Mouse (Mus musculus) heart, embryonic 15.5 days (tissue): Measurements from ENCODE around the gene Ube2n. TPM values are rescaled to one million over a fixed set of nuclear protein-coding genes. Genes with fewer than 3 reads are reported as not detected.

ENCODE experiments used
- ATAC-seq: fragments of 200-750 bp; cut with Nextera tagmentation; replicated peaks from 2 replicates; pipeline ENCODE4 v1.8.0; 2017; ENCODE audit warnings: low read depth, moderate TSS enrichment; ENCODE audit not compliant: insufficient number of reproducible peaks, insufficient read depth, low FRiP score
- H3K27ac ChIP-seq: fragments of 300-500 bp; sonication (generic); 2 replicates; pipeline ENCODE4 v1.5.1; 2015; ENCODE audit warnings: mild to moderate bottlenecking, inconsistent platforms
- H3K27me3 ChIP-seq: fragments of 300-500 bp; sonication (generic); 2 replicates; pipeline ENCODE4 v1.6.1; 2015; ENCODE audit warnings: inconsistent platforms
- H3K36me3 ChIP-seq: fragments of 300-500 bp; sonication (generic); 2 replicates; pipeline ENCODE4 v1.6.1; 2015; ENCODE audit warnings: mild to moderate bottlenecking, inconsistent platforms
- H3K4me1 ChIP-seq: fragments of 300-500 bp; sonication (generic); replicated peaks from 2 replicates; pipeline ENCODE4 v1.6.1; 2015; ENCODE audit warnings: inconsistent platforms
- H3K4me2 ChIP-seq: fragments of 300-500 bp; sonication (generic); 2 replicates; pipeline ENCODE4 v1.6.1; 2015; ENCODE audit warnings: inconsistent platforms, mild to moderate bottlenecking, moderate library complexity
- H3K4me3 ChIP-seq: fragments of 300-500 bp; sonication (generic); 2 replicates; pipeline ENCODE4 v1.5.1; 2015; ENCODE audit warnings: mild to moderate bottlenecking, inconsistent platforms
- H3K9ac ChIP-seq: fragments of 300-500 bp; sonication (generic); 2 replicates; pipeline ENCODE4 v1.6.1; 2015; ENCODE audit warnings: mild to moderate bottlenecking, inconsistent platforms
- H3K9me3 ChIP-seq: fragments of 300-500 bp; sonication (generic); replicated peaks from 2 replicates; pipeline ENCODE4 v1.6.1; 2016; ENCODE audit warnings: inconsistent platforms
- WGBS: fragments of 180-500 bp; shearing (Covaris S2); methylation state at CpG from one replicate; pipeline ENCODE4 v1.1.7; 2015; ENCODE audit warnings: mixed read lengths; 5-methylcytosine and 5-hydroxymethylcytosine counted together
- polyA plus RNA-seq: library from polyadenylated mRNA; unstranded; fragments of >200 nt; fragmentation: Nextera tagmentation; extraction: Ambion mirVana; gene quantifications from 2 replicates; pipeline ENCODE4 v1.2.1, GENCODE M21; 2015

The Ube2n gene
- polyA plus RNA-seq, 1 experiment from 2014 or later: 231 TPM

DNA sequence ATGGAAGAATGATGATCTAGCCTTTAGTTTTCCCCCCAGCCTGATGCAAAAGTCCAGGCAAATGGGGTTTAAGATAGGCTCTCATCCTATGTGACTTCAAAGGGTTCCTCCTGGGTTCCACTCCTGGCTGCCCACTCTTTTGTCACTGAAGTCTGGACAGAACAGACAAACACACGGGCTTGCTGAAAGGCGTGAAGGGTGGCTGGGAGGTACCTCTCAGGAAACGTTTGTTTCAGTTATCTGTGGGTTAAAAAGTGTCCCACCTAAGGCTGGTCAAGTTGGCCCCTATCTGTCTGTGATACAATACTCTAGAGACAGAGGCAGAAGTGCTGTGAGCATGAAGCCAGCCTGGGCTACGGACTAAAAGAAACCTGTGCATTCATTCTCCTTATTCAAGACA lies 60.0 kb downstream of the Ube2n start:
- Histone ChIP-seq H3K9me3 (no peaks in the 10 kb centered on the region), H3K27me3 (no peaks in the 10 kb centered on the region), H3K27ac (no peak overlapping the region), H3K9ac (no peak overlapping the region), H3K36me3 (no peaks in the 10 kb centered on the region), H3K4me3 (no peak overlapping the region), H3K4me1 (no peaks in the 10 kb centered on the region), H3K4me2 (no peak overlapping the region)
- ATAC-seq: no peak
- 54% methylated on average over 4 of the region's 4 CpGs for whole genome bisulfite sequencing

DNA sequence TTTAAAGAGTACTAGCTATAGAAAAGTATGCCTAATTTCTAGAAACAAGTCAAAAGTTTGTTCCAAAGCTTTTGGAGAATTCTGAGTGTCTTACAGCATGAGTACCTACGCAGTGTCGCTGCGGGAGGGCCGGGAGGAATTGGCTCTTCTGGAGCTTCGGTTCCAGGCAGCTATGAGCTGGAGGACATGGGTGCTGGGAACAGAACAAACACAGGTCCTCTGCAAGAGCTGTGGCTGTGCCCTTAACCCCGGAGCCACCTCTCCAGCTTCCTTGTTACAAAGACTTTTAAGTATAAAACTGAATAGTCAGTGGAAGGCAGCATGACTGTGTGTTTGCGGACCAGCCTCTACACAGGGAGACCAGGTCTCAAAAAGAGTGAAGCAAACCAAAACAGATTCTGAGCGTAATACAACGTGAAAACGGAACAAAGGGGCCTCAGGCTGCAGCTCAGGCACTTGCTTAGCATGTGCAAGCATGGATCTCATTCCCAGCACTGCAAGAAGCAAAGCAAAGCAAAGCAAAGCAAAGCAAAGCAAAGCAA lies 61.0 kb downstream of the Ube2n start:
- H3K27ac ChIP-seq: no peak overlapping the region
- no peaks in the 10 kb centered on the region for H3K9me3 ChIP-seq
- no peak for ATAC-seq
- WGBS: 82% methylated on average over 10 of the region's 10 CpGs
- no peak overlapping the region for H3K4me2 ChIP-seq
- no peaks in the 10 kb centered on the region for H3K27me3 ChIP-seq
- no peak overlapping the region for H3K9ac ChIP-seq
- no peaks in the 10 kb centered on the region for H3K36me3 ChIP-seq
- no peaks in the 10 kb centered on the region for H3K4me1 ChIP-seq
- no peak overlapping the region for H3K4me3 ChIP-seq

DNA sequence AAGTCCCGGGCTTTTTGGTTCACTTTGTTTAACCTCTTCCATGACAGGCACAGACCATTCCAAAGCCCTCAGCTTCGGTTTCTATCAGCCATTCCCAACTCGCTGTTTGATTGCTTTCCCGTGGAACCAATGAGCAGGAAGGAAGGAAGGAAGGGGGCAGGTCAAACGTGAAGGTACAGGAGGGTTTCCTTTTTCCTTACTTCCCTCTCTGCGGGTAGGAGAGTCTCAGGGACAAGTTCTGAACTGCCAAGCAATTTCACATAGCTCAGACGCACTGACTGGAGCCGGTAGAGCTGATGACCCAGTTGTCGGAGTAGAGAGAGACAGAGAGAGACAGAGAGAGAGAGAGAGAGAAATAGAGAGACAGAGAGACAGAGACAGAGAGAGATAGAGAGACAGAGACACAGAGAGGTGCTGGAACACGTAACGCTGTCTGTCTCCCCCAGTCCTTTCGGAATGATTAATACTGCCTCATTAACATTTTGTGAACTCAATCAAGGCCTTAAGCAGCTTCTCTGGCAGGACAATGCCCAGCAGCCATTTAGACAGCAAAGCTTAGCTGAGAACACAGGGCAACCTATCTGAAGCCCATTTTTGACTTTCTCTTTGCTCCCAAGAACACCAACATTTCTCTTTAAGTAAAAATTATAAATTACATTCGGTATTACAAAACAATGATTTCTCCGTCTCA lies 62.1 kb downstream of the Ube2n start:
- no peak overlapping the region for H3K4me2 ChIP-seq
- 61% methylated on average over 14 of the region's 14 CpGs for WGBS

DNA sequence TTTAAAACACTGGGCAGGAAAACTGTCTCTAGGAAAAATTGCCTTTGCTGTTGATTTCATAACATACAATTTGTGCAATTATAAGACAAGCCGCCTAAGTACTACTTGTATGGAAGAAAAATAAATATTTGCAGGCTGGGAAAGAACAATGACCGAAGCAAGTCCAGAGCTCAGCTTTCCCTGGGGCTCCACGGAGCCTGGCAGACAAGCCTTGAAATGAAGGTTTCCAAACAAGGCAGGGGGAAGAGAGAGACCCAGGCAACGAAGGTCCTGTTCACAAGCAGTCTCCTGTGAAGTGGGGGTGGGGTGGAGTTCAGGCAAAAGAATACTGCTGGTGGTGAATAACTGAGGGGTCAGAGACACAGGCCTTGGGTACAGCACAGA lies 62.6 kb downstream of the Ube2n start:
- H3K9me3 ChIP-seq: no peaks in the 10 kb centered on the region
- no peak overlapping the region for H3K4me2 ChIP-seq
- H3K36me3 ChIP-seq: no peaks in the 10 kb centered on the region
- no peak overlapping the region for H3K27ac ChIP-seq
- H3K4me1 ChIP-seq: no peaks in the 10 kb centered on the region
- H3K4me3 ChIP-seq: no peak overlapping the region
- no peak for ATAC-seq
- WGBS: 42% methylated on average over 4 of the region's 4 CpGs
- no peaks in the 10 kb centered on the region for H3K27me3 ChIP-seq
- H3K9ac ChIP-seq: no peak overlapping the region

More for the DNA sequence above, 62.1 kb downstream of the Ube2n start:
- no peak overlapping the region for H3K4me3 ChIP-seq
- H3K27me3 ChIP-seq: no peaks in the 10 kb centered on the region
- no peaks in the 10 kb centered on the region for H3K9me3 ChIP-seq
- no peak overlapping the region for H3K9ac ChIP-seq
- no peak for ATAC-seq
- H3K36me3 ChIP-seq: no peaks in the 10 kb centered on the region
- H3K4me1 ChIP-seq: no peaks in the 10 kb centered on the region
- H3K27ac ChIP-seq: no peak overlapping the region

DNA sequence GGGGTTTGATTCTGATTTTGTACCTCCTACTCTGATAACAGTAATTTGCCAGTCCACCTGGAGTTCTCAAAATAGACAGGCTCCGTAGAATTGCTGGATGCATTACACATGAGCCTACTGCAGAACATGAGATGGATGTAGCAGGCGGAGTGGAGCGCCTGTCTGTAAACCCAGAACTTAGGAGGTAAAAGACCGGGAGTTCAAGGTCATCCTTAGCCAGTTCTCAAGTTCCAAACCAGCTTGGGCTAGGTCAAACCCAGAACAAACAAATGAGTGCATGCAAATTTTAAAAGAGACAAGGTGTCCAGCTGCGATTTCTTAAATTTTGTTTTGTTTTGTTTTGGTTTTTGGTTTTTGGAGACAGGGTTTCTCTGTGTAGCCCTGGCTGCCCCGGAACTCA lies 70.6 kb downstream of the Ube2n start:
- no peak overlapping the region for H3K27ac ChIP-seq
- no peak overlapping the region for H3K4me3 ChIP-seq
- H3K4me2 ChIP-seq: no peak overlapping the region
- H3K9me3 ChIP-seq: no peaks in the 10 kb centered on the region
- WGBS: 79% methylated on average over 6 of the region's 6 CpGs
- H3K36me3 ChIP-seq: no peaks in the 10 kb centered on the region
- no peaks in the 10 kb centered on the region; the same call in 1 of the 2 replicates for H3K4me1 ChIP-seq
- ATAC-seq: no peak
- no peaks in the 10 kb centered on the region for H3K27me3 ChIP-seq
- no peak overlapping the region for H3K9ac ChIP-seq

DNA sequence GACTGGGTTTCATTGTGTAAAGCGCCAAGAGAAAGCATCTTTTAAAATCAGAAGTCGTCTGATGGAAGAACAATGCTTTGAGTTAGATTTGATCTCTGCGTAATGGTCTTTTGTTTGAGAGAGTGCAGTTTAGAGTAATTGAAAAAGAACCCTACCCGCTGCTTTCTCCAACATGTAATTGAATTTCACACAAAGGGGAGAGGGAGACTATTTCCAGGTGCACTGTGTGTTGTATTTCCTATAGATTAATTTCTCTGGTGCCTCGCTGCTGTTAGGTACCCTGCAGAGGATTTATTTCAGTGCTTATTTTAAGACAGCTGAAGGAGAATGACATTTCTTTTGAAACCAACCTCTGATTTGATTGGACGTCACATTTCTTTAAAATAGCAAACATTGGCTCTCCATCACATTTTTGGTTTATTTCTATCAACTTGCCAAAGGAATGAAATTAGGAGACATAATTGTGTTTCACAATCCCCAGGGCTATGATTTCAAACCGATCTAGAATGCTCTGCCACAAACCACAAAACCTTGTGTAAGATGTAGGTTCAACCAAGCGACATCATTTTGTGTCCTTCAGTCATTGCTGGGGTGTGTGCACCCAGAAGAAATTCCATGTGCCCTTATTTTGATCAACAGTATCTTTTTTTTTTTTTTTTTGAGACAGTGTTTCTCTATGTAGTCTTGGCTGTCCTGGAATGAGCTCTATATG lies 72.7 kb downstream of the Ube2n start:
- ATAC-seq: no peak
- no peaks in the 10 kb centered on the region for H3K36me3 ChIP-seq
- no peak overlapping the region for H3K27ac ChIP-seq
- no peak overlapping the region for H3K9ac ChIP-seq
- WGBS: 82% methylated on average over 8 of the region's 8 CpGs
- no peaks in the 10 kb centered on the region; the same call in 1 of the 2 replicates for H3K4me1 ChIP-seq
- no peak overlapping the region for H3K4me3 ChIP-seq
- no peaks in the 10 kb centered on the region for H3K9me3 ChIP-seq
- no peak overlapping the region for H3K4me2 ChIP-seq
- no peaks in the 10 kb centered on the region for H3K27me3 ChIP-seq

DNA sequence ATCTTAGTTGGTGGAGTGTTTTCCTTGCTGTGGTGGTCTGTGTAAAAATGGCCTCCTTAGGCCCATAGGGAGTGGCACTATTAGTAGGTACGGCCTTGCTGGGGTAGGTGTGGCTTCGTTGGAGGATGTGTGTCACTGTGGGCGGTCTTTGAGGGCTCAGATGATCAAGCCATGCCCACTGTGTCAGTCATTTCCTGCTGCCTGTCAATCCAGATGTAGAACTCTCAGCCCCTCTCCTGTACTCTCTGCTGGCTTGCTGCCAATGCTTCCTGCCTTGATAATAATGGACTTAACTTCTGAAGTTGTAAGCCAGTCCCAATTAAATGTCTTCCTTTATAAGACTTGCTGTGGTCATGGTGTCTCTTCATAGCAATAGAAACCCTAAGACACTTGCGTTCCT lies 74.3 kb downstream of the Ube2n start:
- no peaks in the 10 kb centered on the region for H3K4me1 ChIP-seq
- WGBS: 85% methylated on average over 4 of the region's 4 CpGs
- H3K4me2 ChIP-seq: no peak overlapping the region
- H3K4me3 ChIP-seq: no peak overlapping the region
- ATAC-seq: no peak
- H3K9me3 ChIP-seq: no peaks in the 10 kb centered on the region
- H3K36me3 ChIP-seq: no peaks in the 10 kb centered on the region
- H3K9ac ChIP-seq: no peak overlapping the region
- H3K27ac ChIP-seq: no peak overlapping the region
- no peaks in the 10 kb centered on the region for H3K27me3 ChIP-seq

DNA sequence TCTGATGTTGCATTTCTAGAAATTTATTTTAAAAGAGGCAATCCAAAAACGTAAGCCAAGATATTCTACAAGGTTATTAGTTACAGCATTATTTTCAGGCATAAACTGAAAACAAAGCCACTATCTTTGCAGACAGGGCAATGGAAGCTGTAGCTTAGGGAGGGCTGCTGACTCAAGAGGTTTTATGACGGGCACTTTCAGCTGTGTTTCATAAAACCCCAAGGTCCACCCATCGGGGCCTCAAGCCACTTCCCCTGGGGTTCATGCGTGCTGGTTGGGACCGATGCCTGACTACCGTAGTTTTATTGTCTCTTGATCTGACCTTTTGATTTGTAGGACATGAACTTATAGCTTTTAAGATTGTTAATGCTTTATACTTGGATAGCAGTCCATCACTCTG lies 75.3 kb downstream of the Ube2n start:
- H3K36me3 ChIP-seq: no peaks in the 10 kb centered on the region
- no peak overlapping the region for H3K9ac ChIP-seq
- 78% methylated on average over 6 of the region's 6 CpGs for WGBS
- no peak overlapping the region for H3K27ac ChIP-seq
- no peak overlapping the region for H3K4me3 ChIP-seq
- no peaks in the 10 kb centered on the region for H3K27me3 ChIP-seq
- no peak for ATAC-seq
- H3K4me2 ChIP-seq: no peak overlapping the region
- no peaks in the 10 kb centered on the region for H3K4me1 ChIP-seq
- no peaks in the 10 kb centered on the region for H3K9me3 ChIP-seq

DNA sequence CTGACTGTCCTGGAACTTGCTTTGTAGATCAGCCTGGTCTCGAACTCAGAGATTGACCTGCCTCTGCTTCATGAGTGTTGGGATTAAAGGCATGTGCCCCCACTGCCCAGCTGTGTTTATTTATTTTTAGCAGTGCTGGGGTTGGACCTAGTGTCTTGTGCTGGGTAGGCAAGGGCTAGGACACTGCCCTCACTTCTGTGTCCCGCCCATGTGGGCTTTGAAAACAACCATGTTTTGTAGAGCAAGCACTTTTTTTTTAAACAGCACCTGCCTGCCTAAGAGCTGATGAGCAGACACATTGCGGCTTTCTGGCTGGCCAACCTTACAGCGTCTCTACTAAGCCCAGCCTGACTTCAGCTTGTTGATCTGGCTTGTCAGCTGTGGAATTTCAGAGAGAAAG lies 76.3 kb downstream of the Ube2n start:
- Histone ChIP-seq H3K36me3 (no peaks in the 10 kb centered on the region), H3K4me2 (no peak overlapping the region), H3K4me1 (peaks cover 6% of the 10 kb centered on the region; the same call in 1 of the 2 replicates), H3K27me3 (no peaks in the 10 kb centered on the region), H3K9ac (no peak overlapping the region), H3K27ac (no peak overlapping the region), H3K9me3 (no peaks in the 10 kb centered on the region), H3K4me3 (no peak overlapping the region)
- 82% methylated on average over 4 of the region's 4 CpGs for WGBS
- ATAC-seq: no peak

DNA sequence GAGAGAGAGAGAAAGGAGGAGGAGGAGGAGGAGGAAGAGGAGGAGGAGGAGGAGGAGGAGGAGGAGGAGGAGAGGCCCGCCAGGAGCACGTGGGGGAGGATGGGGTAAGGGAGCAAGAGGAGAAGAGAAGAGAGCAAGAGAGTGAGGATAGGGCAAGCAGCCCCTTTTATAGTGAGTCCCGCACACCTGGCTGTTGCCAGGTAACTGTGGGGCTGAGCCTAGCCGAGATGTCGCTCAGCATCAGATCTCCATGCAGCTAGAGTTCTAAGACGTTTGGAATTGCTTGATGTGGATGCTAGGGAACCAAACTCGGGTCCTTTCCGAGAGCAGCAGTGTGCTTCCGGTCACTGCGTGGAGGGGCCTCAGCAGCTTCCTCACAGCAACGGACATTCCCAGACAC lies 79.5 kb downstream of the Ube2n start:
- no peak for ATAC-seq
- WGBS: 59% methylated on average over 11 of the region's 11 CpGs

More for the DNA sequence above, 79.5 kb downstream of the Ube2n start:
- H3K27ac ChIP-seq: no peak overlapping the region
- no peaks in the 10 kb centered on the region for H3K36me3 ChIP-seq
- H3K27me3 ChIP-seq: no peaks in the 10 kb centered on the region
- H3K9me3 ChIP-seq: no peaks in the 10 kb centered on the region
- H3K9ac ChIP-seq: no peak overlapping the region
- H3K4me2 ChIP-seq: no peak overlapping the region
- no peak overlapping the region for H3K4me3 ChIP-seq
- peaks cover 7% of the 10 kb centered on the region; the same call in 1 of the 2 replicates for H3K4me1 ChIP-seq
